Mouse (Mus musculus) heart, embryonic 11.5 days (tissue): ENCODE results near the gene Ring1. TPM values are rescaled to one million over a fixed set of nuclear protein-coding genes. Genes with fewer than 3 reads are reported as not detected.

ENCODE experiments used
- ATAC-seq: fragments of 200-750 bp; cut with Nextera tagmentation; replicated peaks from 2 replicates; pipeline ENCODE4 v1.8.0; 2017; ENCODE audit warnings: moderate library complexity; ENCODE audit not compliant: insufficient number of reproducible peaks, low FRiP score, low TSS enrichment
- H3K27ac ChIP-seq: fragments of 300-500 bp; sonication (generic); 2 replicates; pipeline ENCODE4 v1.5.1; 2014; ENCODE audit warnings: mild to moderate bottlenecking, low read depth, low read length
- H3K27me3 ChIP-seq: fragments of 300-500 bp; sonication (generic); 2 replicates; pipeline ENCODE4 v1.6.1; 2014; ENCODE audit warnings: mild to moderate bottlenecking, low read length, mixed read lengths; ENCODE audit not compliant: control insufficient read depth, insufficient read depth
- H3K36me3 ChIP-seq: fragments of 300-500 bp; sonication (generic); 2 replicates; pipeline ENCODE4 v1.6.1; 2014; ENCODE audit warnings: mild to moderate bottlenecking, low read length, moderate library complexity, mixed read lengths; ENCODE audit not compliant: control insufficient read depth, insufficient read depth
- H3K4me1 ChIP-seq: fragments of 300-500 bp; sonication (generic); 2 replicates; pipeline ENCODE4 v1.6.1; 2014; ENCODE audit warnings: low read length; ENCODE audit not compliant: control insufficient read depth, insufficient read depth
- H3K4me2 ChIP-seq: fragments of 300-500 bp; sonication (generic); 2 replicates; pipeline ENCODE4 v1.6.1; 2014; ENCODE audit warnings: mild to moderate bottlenecking, moderate library complexity
- H3K4me3 ChIP-seq: fragments of 300-500 bp; sonication (generic); 2 replicates; pipeline ENCODE4 v1.5.1; 2014; ENCODE audit warnings: low read depth, low read length
- H3K9ac ChIP-seq: fragments of 300-500 bp; sonication (generic); 2 replicates; pipeline ENCODE4 v1.6.1; 2014; ENCODE audit warnings: mild to moderate bottlenecking, low read depth, low read length, moderate library complexity
- H3K9me3 ChIP-seq: fragments of 300-500 bp; sonication (generic); replicated peaks from 2 replicates; pipeline ENCODE4 v1.6.1; 2016; ENCODE audit warnings: low read length; ENCODE audit not compliant: control insufficient read depth
- WGBS: fragments of 180-500 bp; shearing (Covaris S2); extraction: QIAGEN DNeasy Blood & Tissue Kit; methylation state at CpG from one replicate; pipeline ENCODE4 v1.1.7; 2014; ENCODE audit not compliant: insufficient replicate concordance; 5-methylcytosine and 5-hydroxymethylcytosine counted together
- polyA plus RNA-seq: library from polyadenylated mRNA; unstranded; fragments of >200 nt; fragmentation: Nextera tagmentation; extraction: Ambion mirVana; gene quantifications from 2 replicates; pipeline ENCODE4 v1.2.1, GENCODE M21; 2014

Gene Ring1
- polyA plus RNA-seq, 1 experiment from 2014 or later, result 3.9 TPM

DNA sequence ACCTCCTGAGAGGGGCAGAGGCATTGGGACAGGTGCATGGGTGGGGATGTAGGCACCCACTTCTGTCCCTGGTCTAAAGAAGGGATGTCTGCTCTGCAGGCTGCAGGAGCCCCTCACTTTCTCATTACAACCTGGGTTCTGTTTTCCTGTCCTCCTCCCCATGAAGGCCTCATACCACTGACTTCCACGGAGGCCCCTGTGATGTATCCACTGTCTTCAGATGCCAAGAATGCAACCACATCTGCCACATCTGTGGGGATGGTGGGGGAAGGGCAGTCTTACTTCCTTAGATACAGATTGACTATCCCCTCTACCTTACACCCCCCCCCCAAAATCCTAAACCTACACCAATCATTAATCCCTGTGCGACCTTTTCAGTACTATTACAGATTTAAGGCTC, 1.7 kb upstream of the Ring1 start:
- Histone ChIP-seq H3K9ac (0 out of 2 replicates have a peak overlapping the region, but pooled peaks have one; percentile 22), H3K4me3 (0 out of 2 replicates have a peak overlapping the region, but pooled peaks have one; percentile 87)

DNA sequence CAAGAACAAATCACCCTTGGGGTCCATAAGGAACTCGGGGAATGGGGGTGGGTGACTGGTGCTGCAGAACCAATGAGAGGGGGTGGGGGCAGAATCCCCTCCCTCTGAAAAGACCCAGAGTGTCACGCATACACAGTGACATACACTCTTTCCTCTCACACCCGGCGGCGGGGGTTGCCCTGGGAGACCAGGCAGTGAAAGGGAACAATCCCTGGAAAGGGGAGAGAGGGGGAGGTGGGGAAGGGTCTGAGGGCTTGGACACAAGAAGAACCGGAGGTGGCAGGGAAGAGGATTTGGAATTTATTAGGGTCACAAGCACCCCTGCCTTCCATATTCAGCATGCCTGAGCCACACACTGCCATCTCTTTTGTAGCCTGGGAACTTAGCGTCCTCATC, 1.3 kb upstream of the Ring1 start:
- peak overlapping the region; percentile 87 for H3K4me3 ChIP-seq
- peak overlapping the region; percentile 96; the same call in 1 of the 2 replicates for H3K9ac ChIP-seq
- ATAC-seq, result no peak
- peaks cover 27% of the 10 kb centered on the region for H3K36me3 ChIP-seq
- H3K27me3 ChIP-seq, result no peaks in the 10 kb centered on the region
- H3K4me2 ChIP-seq, result peak overlapping the region; percentile 94
- no peaks in the 10 kb centered on the region for H3K9me3 ChIP-seq
- no peak overlapping the region for H3K27ac ChIP-seq
- H3K4me1 ChIP-seq, result peaks cover 46% of the 10 kb centered on the region
- WGBS, result 14% methylated on average over 7 of the region's 7 CpGs

More for the DNA sequence above, 1.7 kb upstream of the Ring1 start:
- peaks cover 47% of the 10 kb centered on the region for H3K4me1 ChIP-seq
- peak overlapping the region; percentile 97 for H3K4me2 ChIP-seq
- H3K27me3 ChIP-seq, result no peaks in the 10 kb centered on the region
- peaks cover 23% of the 10 kb centered on the region for H3K36me3 ChIP-seq
- ATAC-seq, result no peak
- no peaks in the 10 kb centered on the region for H3K9me3 ChIP-seq
- 35% methylated on average over 2 of the region's 2 CpGs for WGBS
- no peak overlapping the region for H3K27ac ChIP-seq

DNA sequence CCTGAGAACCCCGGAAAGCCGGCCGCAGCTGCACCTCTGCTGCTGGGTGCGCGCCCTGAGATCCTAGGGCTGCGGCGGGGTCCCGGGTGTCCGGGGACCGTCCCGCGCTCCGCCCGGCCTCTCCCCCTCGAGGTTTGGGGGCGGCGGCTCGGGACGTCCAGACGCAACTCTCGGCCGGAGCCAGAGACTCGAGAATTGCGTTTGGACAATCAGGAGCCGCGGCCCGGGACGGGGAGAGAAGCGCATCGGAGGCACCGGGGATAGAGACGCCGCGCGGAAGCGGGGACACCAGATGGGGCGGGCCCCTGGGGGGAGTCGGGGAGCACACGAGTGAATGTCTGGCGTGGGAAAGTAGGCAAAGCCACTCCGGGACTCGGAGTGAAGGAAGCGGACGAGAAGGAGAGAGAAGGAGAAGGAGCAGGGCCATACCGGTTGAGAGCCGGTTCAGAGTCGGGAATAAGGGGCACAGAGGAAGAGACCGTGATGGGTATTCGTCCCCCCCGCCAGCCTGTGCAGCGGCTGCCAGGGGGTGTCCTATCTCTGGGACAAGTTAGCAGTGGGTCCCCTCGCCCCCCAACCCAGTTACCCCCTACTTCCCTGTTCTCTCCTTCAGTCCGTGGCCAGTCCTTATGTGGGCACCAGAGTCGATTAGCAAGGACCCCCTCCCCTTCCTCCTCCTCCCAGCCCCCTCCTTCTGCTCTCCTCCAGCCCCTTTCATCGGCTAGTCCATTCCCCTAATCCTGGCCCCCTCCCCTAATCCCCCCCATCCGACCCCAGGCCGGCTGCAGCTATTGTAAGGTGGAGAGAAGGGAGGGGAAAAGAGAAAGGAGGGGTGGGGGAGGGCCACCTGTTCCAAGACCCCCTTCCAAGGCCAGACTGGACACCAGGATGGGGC, 628 bp upstream of the Ring1 start:
- ATAC-seq, result no peak
- Histone ChIP-seq H3K27me3 (no peaks in the 10 kb centered on the region), H3K9ac (peak overlapping the region; percentile 96), H3K4me3 (peak overlapping the region; percentile 87), H3K4me1 (peaks cover 40% of the 10 kb centered on the region), H3K27ac (peak overlapping the region; percentile 88), H3K36me3 (peaks cover 30% of the 10 kb centered on the region), H3K9me3 (no peaks in the 10 kb centered on the region), H3K4me2 (peak overlapping the region; percentile 94)
- WGBS, result 1% methylated on average over 57 of the region's 57 CpGs

DNA sequence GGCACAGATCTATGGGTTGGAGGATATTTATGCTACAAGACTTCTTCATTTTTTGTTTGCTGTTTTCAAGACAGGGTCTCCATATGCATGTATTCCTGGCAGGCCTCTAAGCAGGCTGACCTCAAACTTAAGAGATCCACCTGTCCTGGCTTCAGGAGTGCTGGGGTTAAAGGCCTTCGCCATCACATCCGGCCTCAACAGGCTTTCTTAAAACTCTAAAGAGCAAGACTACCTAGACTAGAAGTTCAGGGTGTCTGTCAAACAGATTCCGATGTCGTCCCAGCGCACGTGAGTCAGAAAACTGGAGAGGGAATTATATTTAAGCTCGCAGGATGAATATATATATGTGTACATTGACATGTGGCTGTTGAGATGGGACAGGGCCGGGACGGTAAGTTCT, 802 bp downstream of the Ring1 start:
- ATAC-seq, result no peak
- H3K27ac ChIP-seq, result 0 out of 2 replicates have a peak overlapping the region, but pooled peaks have one; percentile 88
- no peaks in the 10 kb centered on the region for H3K27me3 ChIP-seq
- H3K4me3 ChIP-seq, result peak overlapping the region; percentile 87
- H3K4me2 ChIP-seq, result peak overlapping the region; percentile 94
- peak overlapping the region; percentile 96 for H3K9ac ChIP-seq
- H3K36me3 ChIP-seq, result peaks cover 18% of the 10 kb centered on the region
- peaks cover 32% of the 10 kb centered on the region for H3K4me1 ChIP-seq
- H3K9me3 ChIP-seq, result no peaks in the 10 kb centered on the region; the same call in 1 of the 2 replicates
- 66% methylated on average over 9 of the region's 9 CpGs for WGBS

DNA sequence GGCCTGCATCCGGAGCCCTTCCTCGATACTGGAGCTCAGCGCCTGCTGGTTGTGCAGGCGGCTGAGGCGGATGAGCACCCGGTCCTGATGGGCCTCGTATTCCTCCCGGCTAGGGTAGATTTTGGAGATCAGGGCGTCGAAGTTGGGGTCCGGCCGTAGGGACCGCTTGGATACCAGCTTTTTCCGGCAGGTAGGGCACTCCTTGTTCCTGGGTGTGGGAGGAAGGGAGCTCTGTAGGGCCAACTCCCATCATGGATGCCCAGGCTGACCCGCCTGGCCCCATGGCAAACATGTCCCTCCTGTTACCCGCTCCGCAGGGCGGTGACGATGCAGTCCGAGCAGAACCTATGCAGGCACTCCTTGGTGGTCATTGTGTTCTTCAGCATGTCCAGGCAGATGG, 1.5 kb downstream of the Ring1 start:
- WGBS, result 93% methylated on average over 20 of the region's 20 CpGs
- Histone ChIP-seq H3K4me3 (0 out of 2 replicates have a peak overlapping the region, but pooled peaks have one; percentile 3), H3K4me1 (peaks cover 27% of the 10 kb centered on the region)

DNA sequence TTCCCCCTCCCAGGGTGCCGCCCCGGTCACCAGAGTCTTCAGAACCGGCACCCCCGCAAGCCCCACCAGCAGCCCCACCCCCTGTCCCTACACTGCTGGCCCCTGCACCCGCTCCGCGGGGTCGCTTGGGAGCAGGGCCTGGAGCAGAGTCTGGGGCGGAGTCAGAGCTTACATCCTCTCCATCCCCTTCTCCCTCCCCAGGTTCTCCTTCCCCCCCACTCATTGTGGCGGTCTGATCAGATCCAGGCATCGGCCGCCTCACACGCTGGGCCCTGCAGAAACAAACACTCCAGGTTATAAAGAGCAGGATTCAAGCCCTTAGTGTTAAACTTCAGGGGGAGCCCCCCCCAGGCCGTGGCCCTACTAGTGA, 2.1 kb downstream of the Ring1 start:
- ATAC-seq, result no peak
- no peak overlapping the region for H3K4me3 ChIP-seq
- no peaks in the 10 kb centered on the region for H3K27me3 ChIP-seq
- H3K9me3 ChIP-seq, result no peaks in the 10 kb centered on the region; the same call in 1 of the 2 replicates
- peaks cover 26% of the 10 kb centered on the region for H3K4me1 ChIP-seq
- no peak overlapping the region for H3K27ac ChIP-seq
- H3K9ac ChIP-seq, result no peak overlapping the region
- no peak overlapping the region for H3K4me2 ChIP-seq
- H3K36me3 ChIP-seq, result peaks cover 16% of the 10 kb centered on the region
- 85% methylated on average over 14 of the region's 14 CpGs for WGBS

More for the DNA sequence above, 1.5 kb downstream of the Ring1 start:
- no peaks in the 10 kb centered on the region; the same call in 1 of the 2 replicates for H3K9me3 ChIP-seq
- no peaks in the 10 kb centered on the region for H3K27me3 ChIP-seq
- H3K36me3 ChIP-seq, result peaks cover 16% of the 10 kb centered on the region
- H3K9ac ChIP-seq, result no peak overlapping the region
- H3K4me2 ChIP-seq, result no peak overlapping the region
- H3K27ac ChIP-seq, result no peak overlapping the region
- no peak for ATAC-seq

DNA sequence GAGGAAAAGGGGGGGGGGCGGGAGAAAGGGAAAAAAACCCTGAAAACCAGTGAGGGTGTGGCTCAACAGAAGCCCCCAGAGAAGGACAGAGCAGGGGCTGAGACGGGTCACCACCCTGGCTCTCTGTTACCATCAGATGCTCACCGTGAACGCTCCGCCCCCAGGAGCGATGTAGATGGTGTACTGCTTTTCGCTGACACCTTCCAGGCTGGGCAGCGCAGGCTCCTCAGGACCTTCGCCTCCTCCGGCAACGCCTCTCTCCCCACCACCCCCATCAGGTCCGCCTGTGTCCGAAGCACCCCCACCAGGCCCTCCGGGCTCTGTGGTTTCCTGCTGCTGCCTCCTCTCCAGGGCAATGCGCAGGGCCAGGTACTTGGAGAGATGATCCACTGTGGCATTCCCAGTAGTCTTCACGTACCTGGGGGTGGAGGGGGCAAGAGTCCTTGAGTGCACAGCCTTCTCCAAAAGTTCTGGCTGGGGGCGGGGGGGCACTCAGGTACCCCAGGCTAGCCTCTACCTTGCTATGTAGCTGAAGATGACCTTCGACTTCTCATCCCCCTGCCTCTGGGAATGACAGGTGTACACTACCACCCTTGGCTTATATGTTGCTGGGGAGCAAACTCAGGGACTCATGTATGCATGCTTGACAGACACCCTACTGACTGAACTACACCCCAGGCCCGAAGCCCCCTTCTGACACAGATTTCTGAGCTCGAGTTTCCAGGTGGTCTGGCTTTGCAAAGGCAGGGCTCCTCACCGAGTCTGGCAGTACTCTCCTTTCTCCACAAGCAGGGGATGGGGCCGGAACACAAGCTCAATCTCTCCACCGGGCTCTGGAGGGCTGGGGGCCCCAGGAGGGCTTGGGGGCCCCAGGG, 2.7 kb downstream of the Ring1 start:
- H3K9ac ChIP-seq, result no peak overlapping the region
- no peaks in the 10 kb centered on the region; the same call in 1 of the 2 replicates for H3K9me3 ChIP-seq
- H3K4me3 ChIP-seq, result no peak overlapping the region
- peaks cover 16% of the 10 kb centered on the region for H3K36me3 ChIP-seq
- peaks cover 20% of the 10 kb centered on the region for H3K4me1 ChIP-seq
- no peaks in the 10 kb centered on the region for H3K27me3 ChIP-seq
- no peak overlapping the region for H3K27ac ChIP-seq
- WGBS, result 91% methylated on average over 23 of the region's 23 CpGs
- ATAC-seq, result no peak
- H3K4me2 ChIP-seq, result no peak overlapping the region

DNA sequence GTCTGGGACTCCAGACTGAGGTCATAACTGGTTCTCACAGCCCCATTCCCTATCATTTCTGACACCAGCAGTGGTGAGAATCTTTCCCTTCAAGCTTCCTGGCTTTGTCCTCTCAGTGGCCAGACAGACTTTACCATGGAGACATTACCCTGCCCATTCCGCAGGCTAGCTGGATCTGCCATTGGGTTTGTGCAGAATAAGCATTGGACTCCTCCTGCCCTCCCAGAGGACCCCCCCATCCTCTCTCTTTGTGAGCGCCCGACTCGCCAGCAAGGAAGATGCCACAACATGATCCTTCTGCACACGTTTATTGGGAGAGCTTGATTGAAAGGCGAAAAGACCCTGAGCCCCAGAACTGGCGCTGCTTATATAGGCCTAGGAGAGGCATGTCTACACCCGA, 11.0 kb downstream of the Ring1 start:
- 89% methylated on average over 8 of the region's 8 CpGs for WGBS
- no peak for ATAC-seq
- Histone ChIP-seq H3K4me1 (no peaks in the 10 kb centered on the region), H3K27me3 (no peaks in the 10 kb centered on the region), H3K4me3 (no peak overlapping the region), H3K9ac (no peak overlapping the region), H3K4me2 (no peak overlapping the region), H3K36me3 (no peaks in the 10 kb centered on the region), H3K9me3 (no peaks in the 10 kb centered on the region), H3K27ac (no peak overlapping the region)
